Mouse (Mus musculus) heart, embryonic 14.5 days (tissue): ENCODE measurements around the gene Odf3l1. TPM values are rescaled to one million over a fixed set of nuclear protein-coding genes. Genes with fewer than 3 reads are reported as not detected.

Experiments
- ATAC-seq: fragments of 200-750 bp; cut with Nextera tagmentation; 2 replicates; pipeline ENCODE4 v1.8.0; 2017; ENCODE audit warnings: low read depth, moderate TSS enrichment; ENCODE audit not compliant: insufficient number of reproducible peaks, insufficient read depth, low FRiP score
- H3K27ac ChIP-seq, 2 experiments: fragments of 200-500 bp in 1 of 2; fragments of 300-500 bp in 1 of 2; sonication (generic) in 1 of 2; replicated peaks in 1 of 2; 2 replicates each; pipeline ENCODE4 v1.5.1; 2012 to 2014; ENCODE audit warnings: low read depth in 2 of 2, low read length in 2 of 2, control low read depth in 1 of 2, mild to moderate bottlenecking in 1 of 2, mixed read lengths in 1 of 2; ENCODE audit not compliant: control insufficient read depth in 1 of 2, insufficient read depth in 1 of 2
- H3K27me3 ChIP-seq: fragments of 300-500 bp; sonication (generic); 2 replicates; pipeline ENCODE4 v1.6.1; 2014; ENCODE audit warnings: mild to moderate bottlenecking, low read length, control low read depth; ENCODE audit not compliant: control insufficient read depth, insufficient read depth
- H3K36me3 ChIP-seq: fragments of 300-500 bp; sonication (generic); 2 replicates; pipeline ENCODE4 v1.6.1; 2014; ENCODE audit warnings: mild to moderate bottlenecking, control low read depth, low read length, mixed read lengths; ENCODE audit not compliant: control insufficient read depth, insufficient read depth
- H3K4me1 ChIP-seq, 2 experiments: fragments of 200-500 bp in 1 of 2; fragments of 300-500 bp in 1 of 2; sonication (generic) in 1 of 2; 2 replicates each; pipeline ENCODE4 v1.6.1; 2012 to 2014; ENCODE audit warnings: low read length in 2 of 2, control low read depth in 1 of 2, mixed read lengths in 1 of 2; ENCODE audit not compliant: control insufficient read depth in 2 of 2, insufficient read depth in 2 of 2
- H3K4me2 ChIP-seq: fragments of 300-500 bp; sonication (generic); 2 replicates; pipeline ENCODE4 v1.6.1; 2014; ENCODE audit warnings: mild to moderate bottlenecking, low read length
- H3K4me3 ChIP-seq, 2 experiments: fragments of 200-500 bp in 1 of 2; fragments of 300-500 bp in 1 of 2; sonication (generic) in 1 of 2; 2 replicates each; pipeline ENCODE4 v1.5.1; 2012 to 2014; ENCODE audit warnings: low read length in 2 of 2, mild to moderate bottlenecking in 2 of 2, control low read depth in 1 of 2, low read depth in 1 of 2, moderate library complexity in 1 of 2; ENCODE audit not compliant: control insufficient read depth in 1 of 2, insufficient read depth in 1 of 2
- H3K9ac ChIP-seq: fragments of 300-500 bp; sonication (generic); 2 replicates; pipeline ENCODE4 v1.6.1; 2014; ENCODE audit warnings: mild to moderate bottlenecking, low read length
- H3K9me3 ChIP-seq: fragments of 300-500 bp; sonication (generic); 2 replicates; pipeline ENCODE4 v1.6.1; 2016; ENCODE audit warnings: low read length, control low read depth; ENCODE audit not compliant: control insufficient read depth
- WGBS: fragments of 180-500 bp; shearing (Covaris S2); extraction: QIAGEN DNeasy Blood & Tissue Kit; methylation state at CpG from one replicate; pipeline ENCODE4 v1.1.7; 2014; 5-methylcytosine and 5-hydroxymethylcytosine counted together
- polyA plus RNA-seq: library from polyadenylated mRNA; unstranded; fragments of >200 nt; fragmentation: Nextera tagmentation; extraction: Ambion mirVana; gene quantifications from 2 replicates; pipeline ENCODE4 v1.2.1, GENCODE M21; 2014

Odf3l1 gene
- polyA plus RNA-seq, 1 experiment from 2014 or later, result 0.72 TPM

- H3K27ac ChIP-seq, result peak overlapping the region; percentile 58 to 89
- WGBS, result 64% methylated on average over 5 of the region's 5 CpGs
- H3K4me2 ChIP-seq, result peak overlapping the region; percentile 21; the same call in 1 of the 2 replicates
- H3K9ac ChIP-seq, result peak overlapping the region; percentile 60
- no peaks in the 10 kb centered on the region for H3K27me3 ChIP-seq
- no peak for ATAC-seq
- H3K4me1 ChIP-seq, result peaks cover 73 to 84% of the 10 kb centered on the region in 2 experiments
- H3K9me3 ChIP-seq, result no peaks in the 10 kb centered on the region
- no peak overlapping the region for H3K4me3 ChIP-seq
- peaks cover 23% of the 10 kb centered on the region for H3K36me3 ChIP-seq
Observed at GRCm38 (mm10) chr9:56872105-56872903, 7.8 kb upstream of the Odf3l1 start.

DNA sequence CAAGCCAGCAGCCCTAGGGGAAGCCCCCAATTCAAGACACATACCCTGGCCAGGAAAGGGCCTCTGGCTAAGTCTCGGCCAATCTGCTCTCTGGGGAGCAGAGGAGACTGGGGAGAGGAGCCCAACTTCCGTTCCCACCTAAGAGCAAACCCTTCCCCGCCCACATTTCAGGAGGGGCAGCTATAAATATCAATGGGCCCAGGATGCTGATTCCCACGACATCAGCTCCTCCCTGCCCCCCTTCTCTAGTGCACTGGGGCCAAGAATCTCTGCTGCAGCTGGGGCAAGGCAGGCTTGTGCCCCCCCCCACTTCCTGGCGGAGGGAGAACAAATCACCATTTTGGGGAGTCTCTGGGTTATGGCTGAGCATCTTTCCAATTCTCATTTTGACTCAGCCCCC, 6.7 kb upstream of the Odf3l1 start:
- Histone ChIP-seq H3K9me3 (no peaks in the 10 kb centered on the region), H3K4me3 (no peak overlapping the region), H3K27me3 (no peaks in the 10 kb centered on the region), H3K4me1 (peaks cover 74 to 84% of the 10 kb centered on the region in 2 experiments), H3K9ac (peak overlapping the region; percentile 59), H3K4me2 (peak overlapping the region; percentile 48), H3K27ac (peak overlapping the region; percentile 74 to 89), H3K36me3 (peaks cover 19% of the 10 kb centered on the region)
- 0 out of 2 replicates have a peak, but pooled peaks have one; percentile 7 for ATAC-seq
- WGBS, result 11% methylated on average over 5 of the region's 5 CpGs

DNA sequence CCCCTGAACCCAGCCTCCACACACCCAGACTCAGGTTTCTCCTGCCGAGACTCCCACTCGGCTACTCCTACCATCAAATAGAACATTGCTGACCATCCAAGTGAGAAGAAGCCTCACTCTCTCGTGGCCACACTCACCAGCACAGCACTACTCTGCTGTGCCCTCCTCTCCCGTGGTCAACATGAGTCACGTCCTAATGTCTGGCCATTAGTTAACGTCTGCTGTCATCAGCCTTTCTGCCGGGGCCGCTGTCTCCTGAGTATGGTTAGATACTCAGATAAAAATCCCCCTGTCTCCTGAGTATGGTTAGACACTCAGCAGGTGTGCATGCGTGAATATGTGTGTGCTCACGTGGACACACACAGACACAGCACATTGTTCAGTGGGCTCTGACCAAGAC, 6.3 kb upstream of the Odf3l1 start:
- Histone ChIP-seq H3K9me3 (no peaks in the 10 kb centered on the region), H3K36me3 (peaks cover 15% of the 10 kb centered on the region), H3K27ac (peak overlapping the region; percentile 74 to 89), H3K4me3 (no peak overlapping the region), H3K4me1 (peaks cover 74 to 85% of the 10 kb centered on the region in 2 experiments), H3K4me2 (peak overlapping the region; percentile 48), H3K27me3 (no peaks in the 10 kb centered on the region), H3K9ac (peak overlapping the region; percentile 59)
- WGBS, result 15% methylated on average over 10 of the region's 10 CpGs
- ATAC-seq, result no peak

- Histone ChIP-seq H3K9ac (peak overlapping the region; percentile 6; the same call in 1 of the 2 replicates), H3K4me1 (peaks cover 75 to 89% of the 10 kb centered on the region in 2 experiments), H3K9me3 (no peaks in the 10 kb centered on the region), H3K4me2 (no peak overlapping the region), H3K36me3 (peaks cover 4% of the 10 kb centered on the region; the same call in 1 of the 2 replicates), H3K27ac (peak overlapping the region in 1 of 2 experiments; percentile 96; a peak in 1 of 4 replicates), H3K4me3 (no peak overlapping the region), H3K27me3 (no peaks in the 10 kb centered on the region)
- WGBS, result 65% methylated on average over 13 of the region's 13 CpGs
- ATAC-seq, result no peak
Observed at GRCm38 (mm10) chr9:56869552-56869951, 5.1 kb upstream of the Odf3l1 start.

DNA sequence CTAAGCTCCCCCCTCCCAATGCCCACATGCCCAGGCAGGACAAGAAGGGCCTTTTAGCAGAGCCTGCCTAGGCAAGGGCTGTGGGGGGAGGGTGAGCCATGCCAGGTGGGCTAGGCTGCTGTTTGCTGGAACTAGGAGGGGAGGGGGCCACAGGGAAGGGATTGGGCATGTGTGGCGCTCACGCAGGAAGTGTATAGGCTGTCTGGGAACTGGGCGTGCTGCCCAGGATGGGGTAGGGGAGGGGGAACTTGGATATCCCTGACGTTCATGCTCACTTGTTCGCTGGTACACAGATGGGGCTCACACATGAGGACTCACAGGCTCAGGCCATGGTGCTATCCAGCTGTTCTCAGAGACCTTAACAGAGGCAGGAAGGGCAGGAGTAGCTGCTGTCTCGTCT, 3.8 kb upstream of the Odf3l1 start:
- H3K4me3 ChIP-seq, result peak overlapping the region in 1 of 2 experiments; percentile 60; a peak in 2 of 4 replicates
- peaks cover 71 to 87% of the 10 kb centered on the region in 2 experiments for H3K4me1 ChIP-seq
- peak overlapping the region; percentile 81 to 96 for H3K27ac ChIP-seq
- no peaks in the 10 kb centered on the region for H3K9me3 ChIP-seq
- H3K27me3 ChIP-seq, result no peaks in the 10 kb centered on the region
- ATAC-seq, result peak; percentile 64
- 5% methylated on average over 6 of the region's 6 CpGs for WGBS
- peaks cover 4% of the 10 kb centered on the region; the same call in 1 of the 2 replicates for H3K36me3 ChIP-seq
- H3K9ac ChIP-seq, result peak overlapping the region; percentile 89
- H3K4me2 ChIP-seq, result peak overlapping the region; percentile 87

- Histone ChIP-seq H3K4me2 (peak overlapping the region; percentile 87), H3K27me3 (no peaks in the 10 kb centered on the region), H3K4me3 (peak overlapping the region; percentile 60 to 64), H3K9me3 (no peaks in the 10 kb centered on the region), H3K9ac (peak overlapping the region; percentile 89), H3K4me1 (peaks cover 52 to 69% of the 10 kb centered on the region in 2 experiments), H3K27ac (peak overlapping the region; percentile 81 to 96), H3K36me3 (peaks cover 4% of the 10 kb centered on the region; the same call in 1 of the 2 replicates)
- no peak for ATAC-seq
- 33% methylated on average over 5 of the region's 5 CpGs for WGBS
Observed at GRCm38 (mm10) chr9:56866430-56866829, 2.0 kb upstream of the Odf3l1 start.

DNA sequence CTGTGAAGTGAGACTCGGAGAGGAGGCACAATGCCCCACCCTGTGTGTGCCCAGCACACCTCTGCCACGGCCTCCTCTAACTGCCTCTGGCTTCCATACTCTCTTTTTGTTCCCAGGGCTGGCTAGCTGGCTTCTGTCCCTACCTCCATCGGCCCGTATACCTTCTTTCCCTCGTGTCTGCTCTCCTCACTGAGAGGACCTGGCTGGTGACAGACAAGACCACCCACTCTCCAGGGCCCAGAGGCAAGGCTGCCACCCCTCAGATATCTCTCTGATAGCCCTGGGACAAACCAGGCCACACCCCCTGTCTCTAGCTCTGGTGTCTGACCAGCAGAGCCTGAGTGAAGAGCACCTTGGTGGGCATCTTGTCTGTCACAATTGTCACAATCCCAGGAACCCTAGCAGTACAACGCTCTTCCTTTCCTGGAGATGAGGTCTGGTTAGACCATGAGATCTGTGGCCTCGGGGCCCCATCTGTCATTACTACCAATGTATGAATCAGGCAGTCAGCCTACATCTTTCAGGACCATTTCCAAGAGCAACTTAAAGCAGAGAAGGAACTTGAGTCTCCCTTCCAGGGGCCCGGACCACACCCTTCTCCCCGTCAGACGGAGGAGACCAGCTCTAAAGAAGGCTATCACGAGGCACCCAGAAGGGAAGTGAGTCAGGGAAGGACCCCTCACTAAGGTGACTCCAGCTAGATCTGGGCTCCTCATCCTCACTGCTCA, 1.4 kb upstream of the Odf3l1 start:
- H3K4me1 ChIP-seq, result peaks cover 49 to 66% of the 10 kb centered on the region in 2 experiments
- no peaks in the 10 kb centered on the region for H3K27me3 ChIP-seq
- H3K36me3 ChIP-seq, result peaks cover 4% of the 10 kb centered on the region; the same call in 1 of the 2 replicates
- H3K27ac ChIP-seq, result peak overlapping the region; percentile 81 to 96
- 22% methylated on average over 11 of the region's 11 CpGs for WGBS
- peak overlapping the region; percentile 89 for H3K9ac ChIP-seq
- no peak for ATAC-seq
- H3K9me3 ChIP-seq, result no peaks in the 10 kb centered on the region
- H3K4me2 ChIP-seq, result peak overlapping the region; percentile 87
- peak overlapping the region; percentile 60 to 64 for H3K4me3 ChIP-seq
